Mouse (Mus musculus) megakaryocyte, embryonic 14.5 days (primary cell): ENCODE measurements around the gene Gm20388. TPM values are rescaled to one million over a fixed set of nuclear protein-coding genes. Genes with fewer than 3 reads are reported as not detected.

Source experiments
- H3K27me3 ChIP-seq: replicated peaks from 2 replicates; pipeline ENCODE3; 2012; ENCODE audit warnings: inconsistent platforms
- H3K36me3 ChIP-seq: replicated peaks from 2 replicates; pipeline ENCODE3; 2012; ENCODE audit warnings: low read length, inconsistent platforms, mixed read lengths
- H3K4me1 ChIP-seq: 2 replicates; pipeline ENCODE4 v1.6.1; 2012; ENCODE audit warnings: inconsistent platforms
- H3K4me3 ChIP-seq: replicated peaks from 2 replicates; pipeline ENCODE3; 2012; ENCODE audit warnings: moderate library complexity, mild to moderate bottlenecking, inconsistent platforms
- H3K9me3 ChIP-seq: 2 replicates; pipeline ENCODE4 v1.6.1; 2012; ENCODE audit warnings: inconsistent platforms
- FLI1 ChIP-seq: IDR thresholded peaks from 2 replicates; pipeline ENCODE4 v1.6.1; 2012; ENCODE audit warnings: low read length, inconsistent platforms, mixed read lengths
- GATA1 ChIP-seq: IDR thresholded peaks from 3 replicates; pipeline ENCODE4 v1.6.1; 2012; ENCODE audit warnings: mixed read lengths, low read length, inconsistent platforms, borderline replicate concordance
- polyA plus RNA-seq: library from polyadenylated mRNA; stranded (reverse); fragments of >175 nt; gene quantifications from 2 replicates; pipeline ENCODE4 v1.2.3, GENCODE M21; 2012; ENCODE audit warnings: low replicate concordance; ENCODE audit not compliant: insufficient read depth

Gm20388 gene
- polyA plus RNA-seq, 1 experiment, result 111 TPM

- Histone ChIP-seq H3K27me3 (no peaks in the 10 kb centered on the region), H3K36me3 (peaks cover 95% of the 10 kb centered on the region), H3K9me3 (no peaks in the 10 kb centered on the region), H3K4me3 (peak overlapping the region; percentile 77), H3K4me1 (peaks cover 98% of the 10 kb centered on the region)
- TF ChIP-seq FLI1 (no peak), GATA1 (no peak)
Measured at GRCm38 (mm10) chr8:120495461-120495860, 584.8 kb downstream of the Gm20388 start.

DNA sequence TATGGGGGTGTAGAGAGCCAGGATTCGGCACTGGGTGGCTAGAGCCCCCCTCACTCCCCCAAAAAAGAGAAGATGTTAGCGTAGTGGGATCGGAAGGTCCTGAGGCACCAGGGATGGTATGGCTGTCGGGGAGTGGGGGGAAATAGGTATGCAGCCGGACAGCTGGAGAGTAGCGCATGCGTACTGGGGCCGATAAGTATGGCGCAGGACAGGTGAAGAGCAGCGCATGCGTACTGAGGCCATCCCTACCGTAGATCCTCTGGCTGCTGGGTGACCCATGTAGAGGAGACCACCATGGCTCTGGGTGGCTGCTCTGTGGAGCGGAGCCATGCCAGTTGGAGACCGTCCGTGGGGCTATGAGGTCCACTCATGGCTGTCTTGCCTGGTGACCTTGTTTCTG lies 585.8 kb downstream of the Gm20388 start:
- Histone ChIP-seq H3K36me3 (peaks cover 95% of the 10 kb centered on the region), H3K9me3 (no peaks in the 10 kb centered on the region), H3K4me1 (peaks cover 100% of the 10 kb centered on the region), H3K27me3 (no peaks in the 10 kb centered on the region), H3K4me3 (peak overlapping the region; percentile 85)
- TF ChIP-seq GATA1 (no peak), FLI1 (no peak)

DNA sequence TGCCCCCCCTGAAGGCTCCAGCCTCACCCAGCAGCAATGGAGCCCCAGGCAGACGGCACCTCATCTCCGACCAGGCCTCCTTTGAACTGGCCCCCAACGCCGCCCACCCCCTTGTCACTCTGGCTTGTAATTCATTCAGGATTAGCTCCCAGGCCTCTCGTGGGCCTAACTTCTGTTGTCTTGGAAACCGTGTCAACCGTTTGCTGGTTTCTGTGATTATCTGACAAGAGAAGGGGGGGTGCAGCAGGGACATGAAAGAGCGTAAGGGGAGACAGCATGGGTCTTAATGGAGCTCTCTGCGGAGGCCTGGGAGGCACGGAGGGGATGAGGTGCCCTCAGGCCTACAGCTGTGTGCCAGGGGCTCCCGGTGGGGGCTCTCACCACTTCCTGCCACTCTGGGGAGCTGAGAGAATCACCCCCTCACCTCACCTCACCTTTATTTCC lies 586.9 kb downstream of the Gm20388 start:
- H3K4me3 ChIP-seq, result peak overlapping the region; percentile 85

GRCm38 (mm10) chr8:120498349-120498831 lies 587.7 kb downstream of the Gm20388 start:
- Histone ChIP-seq H3K9me3 (no peaks in the 10 kb centered on the region), H3K4me1 (peaks cover 100% of the 10 kb centered on the region), H3K27me3 (no peaks in the 10 kb centered on the region), H3K36me3 (peaks cover 89% of the 10 kb centered on the region), H3K4me3 (peak overlapping the region; percentile 85)
- TF ChIP-seq FLI1 (no peak), GATA1 (no peak)

More for the DNA sequence above, 586.9 kb downstream of the Gm20388 start:
- H3K36me3 ChIP-seq, result peaks cover 89% of the 10 kb centered on the region
- no peak for TF ChIP-seq FLI1
- no peak for TF ChIP-seq GATA1
- H3K9me3 ChIP-seq, result no peaks in the 10 kb centered on the region
- peaks cover 100% of the 10 kb centered on the region for H3K4me1 ChIP-seq
- no peaks in the 10 kb centered on the region for H3K27me3 ChIP-seq

- no peak for TF ChIP-seq FLI1
- no peak for TF ChIP-seq GATA1
- Histone ChIP-seq H3K4me3 (peak overlapping the region; percentile 85), H3K36me3 (peaks cover 88% of the 10 kb centered on the region), H3K27me3 (no peaks in the 10 kb centered on the region), H3K9me3 (no peaks in the 10 kb centered on the region), H3K4me1 (peaks cover 100% of the 10 kb centered on the region)
Measured at GRCm38 (mm10) chr8:120498926-120499605, 588.4 kb downstream of the Gm20388 start.

DNA sequence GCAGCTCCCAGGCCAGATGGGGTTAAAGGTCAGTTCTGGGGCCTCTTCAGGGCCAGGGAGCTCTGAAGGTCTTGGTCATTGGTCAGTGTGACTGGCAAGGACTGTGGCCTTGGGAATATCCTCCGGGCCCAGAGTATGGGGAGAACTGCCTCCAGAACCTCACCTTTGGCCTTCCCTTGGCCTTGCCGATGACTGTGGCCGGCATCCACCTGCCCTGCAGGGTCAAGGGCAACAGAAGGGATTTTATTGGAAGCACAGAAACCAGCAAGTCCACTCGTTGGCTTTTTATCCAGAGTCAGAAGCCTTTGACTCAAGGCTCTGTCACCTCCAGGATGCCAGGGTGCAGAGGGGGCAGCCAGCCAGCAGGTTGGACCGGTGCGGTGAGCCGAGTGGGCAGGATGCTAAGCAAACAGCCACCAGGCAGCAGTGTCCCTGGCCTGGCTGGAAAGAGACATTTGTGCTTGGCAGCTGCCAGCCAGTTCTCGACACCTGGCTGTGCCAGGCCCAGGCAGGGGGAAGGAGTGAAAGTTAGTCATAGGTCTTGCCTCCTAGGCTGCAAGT lies 590.1 kb downstream of the Gm20388 start:
- no peaks in the 10 kb centered on the region for H3K9me3 ChIP-seq
- TF ChIP-seq GATA1, result no peak
- no peak for TF ChIP-seq FLI1
- no peaks in the 10 kb centered on the region for H3K27me3 ChIP-seq
- peaks cover 87% of the 10 kb centered on the region for H3K36me3 ChIP-seq
- H3K4me3 ChIP-seq, result peak overlapping the region; percentile 84
- H3K4me1 ChIP-seq, result peaks cover 100% of the 10 kb centered on the region

DNA sequence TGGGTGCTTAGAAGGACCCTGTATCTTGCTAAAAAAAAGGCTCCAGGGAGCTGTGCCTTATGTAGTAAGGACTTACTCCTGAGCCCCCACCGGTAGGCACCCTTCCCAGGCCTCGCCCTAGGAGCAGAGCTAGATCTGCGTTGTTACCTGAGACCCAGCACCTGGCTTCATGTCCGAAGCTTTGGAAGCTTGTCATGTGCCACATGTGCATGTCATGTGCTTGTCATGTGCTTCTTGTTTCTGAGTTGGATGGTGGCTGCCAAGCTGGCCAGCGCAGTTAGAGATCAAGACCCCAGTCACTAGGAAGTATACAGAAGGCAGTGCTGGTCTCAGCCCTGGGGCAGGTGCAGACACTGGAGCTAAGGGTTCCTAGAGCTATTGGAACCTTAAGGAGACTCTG lies 590.8 kb downstream of the Gm20388 start:
- peaks cover 89% of the 10 kb centered on the region for H3K36me3 ChIP-seq
- H3K9me3 ChIP-seq, result no peaks in the 10 kb centered on the region
- H3K27me3 ChIP-seq, result no peaks in the 10 kb centered on the region
- no peak for TF ChIP-seq FLI1
- no peak for TF ChIP-seq GATA1
- H3K4me3 ChIP-seq, result peak overlapping the region; percentile 84
- H3K4me1 ChIP-seq, result peaks cover 100% of the 10 kb centered on the region

- peak overlapping the region; percentile 69 for H3K4me3 ChIP-seq
- H3K4me1 ChIP-seq, result peaks cover 100% of the 10 kb centered on the region
- no peaks in the 10 kb centered on the region for H3K27me3 ChIP-seq
- H3K36me3 ChIP-seq, result peaks cover 89% of the 10 kb centered on the region
- TF ChIP-seq GATA1 (no peak), FLI1 (no peak)
- no peaks in the 10 kb centered on the region for H3K9me3 ChIP-seq
Measured at GRCm38 (mm10) chr8:120502428-120502827, 591.8 kb downstream of the Gm20388 start.

DNA sequence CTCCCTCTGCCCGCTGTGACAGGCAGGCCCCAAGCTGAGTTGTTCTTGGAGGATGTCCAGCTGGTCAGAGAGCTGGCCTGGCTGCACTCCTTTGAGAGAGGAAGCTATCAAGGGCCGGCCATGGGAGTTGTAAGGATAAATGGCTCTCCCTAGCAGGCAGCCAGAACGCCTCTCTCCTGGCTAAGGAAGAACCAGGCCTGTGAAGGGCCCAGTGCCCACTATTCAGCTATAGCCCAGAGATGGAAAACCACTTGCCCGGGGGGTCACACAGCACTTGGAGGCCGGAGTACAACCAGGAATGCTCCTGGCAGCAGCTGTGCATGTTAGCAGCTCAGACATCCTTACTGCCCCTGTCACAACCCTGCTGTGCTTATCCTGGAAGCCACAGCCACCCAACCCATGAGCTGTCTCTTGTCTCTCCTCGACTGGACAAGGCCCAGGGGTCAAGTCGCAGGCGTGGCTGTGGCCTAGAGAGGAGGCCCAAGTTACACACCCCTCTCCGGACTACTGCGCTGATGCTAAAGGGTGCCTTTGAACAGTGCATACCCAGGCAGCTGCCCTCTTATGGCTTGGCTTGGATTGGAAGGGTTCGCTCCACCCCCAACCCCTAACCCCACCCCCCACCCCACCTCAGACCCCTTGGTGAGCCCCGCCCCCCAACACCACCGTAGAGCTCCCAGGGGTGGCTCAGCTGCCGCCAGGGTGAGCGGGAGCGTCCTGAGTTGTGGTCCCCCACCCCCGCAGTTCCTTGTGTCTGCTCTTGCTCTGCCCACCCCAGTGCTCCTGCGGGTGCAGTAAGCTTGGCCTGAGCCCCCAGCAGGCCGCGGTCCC lies 593.8 kb downstream of the Gm20388 start:
- H3K9me3 ChIP-seq, result no peaks in the 10 kb centered on the region
- TF ChIP-seq GATA1 (no peak), FLI1 (no peak)
- H3K36me3 ChIP-seq, result peaks cover 90% of the 10 kb centered on the region
- H3K4me1 ChIP-seq, result peaks cover 100% of the 10 kb centered on the region
- peak overlapping the region; percentile 83 for H3K4me3 ChIP-seq
- H3K27me3 ChIP-seq, result no peaks in the 10 kb centered on the region

- Histone ChIP-seq H3K27me3 (no peaks in the 10 kb centered on the region), H3K4me3 (peak overlapping the region; percentile 65), H3K36me3 (peaks cover 90% of the 10 kb centered on the region), H3K4me1 (peaks cover 100% of the 10 kb centered on the region), H3K9me3 (no peaks in the 10 kb centered on the region)
- TF ChIP-seq GATA1, result no peak
- no peak for TF ChIP-seq FLI1
Measured at GRCm38 (mm10) chr8:120505082-120505511, 594.5 kb downstream of the Gm20388 start.
